Mouse (Mus musculus): ENCODE data around the gene Rnf38. TPM values are rescaled to one million over a fixed set of nuclear protein-coding genes. Genes with fewer than 3 reads are reported as not detected.
A peak's percentile ranks its signal among the peaks of the same experiment; 100 is the strongest.

Rnf38 gene
- polyA plus RNA-seq, 1 experiment: 2.1 TPM

- no peak; the same call in 1 of the 2 replicates for TF ChIP-seq GATA1 (IDR thresholded peaks at IDR 0.05; ENCODE audit: low read length)
- no peak for TF ChIP-seq TAL1 (IDR thresholded peaks at IDR 0.05; ENCODE audit: low read length)
- H3K4me1 ChIP-seq (ENCODE audit: control insufficient read depth): peaks cover 26% of the 10 kb centered on the region
- no peaks in the 10 kb centered on the region for H3K9me3 ChIP-seq (ENCODE audit: control insufficient read depth, low read length)
- H3K4me3 ChIP-seq (replicated peaks): peak overlapping the region; percentile 29
- H3K27me3 ChIP-seq (ENCODE audit: control insufficient read depth): peaks cover 6% of the 10 kb centered on the region
- no peaks in the 10 kb centered on the region for H3K36me3 ChIP-seq (ENCODE audit: control insufficient read depth)
These were observed 141.2 kb downstream of the Rnf38 start for GRCm38 (mm10) chr4:44092359-44092758.

- Histone ChIP-seq H3K27me3 (ENCODE audit: control insufficient read depth) (peaks cover 37% of the 10 kb centered on the region), H3K36me3 (ENCODE audit: control insufficient read depth) (no peaks in the 10 kb centered on the region), H3K4me3 (replicated peaks) (no peak overlapping the region), H3K4me1 (ENCODE audit: control insufficient read depth) (0 out of 2 replicates have a peak, but pooled peaks cover 2% of the 10 kb centered on the region), H3K9me3 (ENCODE audit: control insufficient read depth, low read length) (no peaks in the 10 kb centered on the region)
- TF ChIP-seq TAL1 (IDR thresholded peaks at IDR 0.05; ENCODE audit: low read length): no peak
- no peak for TF ChIP-seq GATA1 (IDR thresholded peaks at IDR 0.05; ENCODE audit: low read length)
These were observed 148.0 kb downstream of the Rnf38 start for GRCm38 (mm10) chr4:44085566-44085965.

GRCm38 (mm10) chr4:44084602-44085325 is 148.8 kb downstream of the Rnf38 start:
- Histone ChIP-seq H3K4me3 (replicated peaks) (no peak overlapping the region), H3K27me3 (ENCODE audit: control insufficient read depth) (peaks cover 37% of the 10 kb centered on the region), H3K4me1 (ENCODE audit: control insufficient read depth) (no peaks in the 10 kb centered on the region), H3K36me3 (ENCODE audit: control insufficient read depth) (no peaks in the 10 kb centered on the region), H3K9me3 (ENCODE audit: control insufficient read depth, low read length) (no peaks in the 10 kb centered on the region)
- TF ChIP-seq GATA1 (IDR thresholded peaks at IDR 0.05; ENCODE audit: low read length) (no peak), TAL1 (IDR thresholded peaks at IDR 0.05; ENCODE audit: low read length) (no peak)

GRCm38 (mm10) chr4:44083945-44084344 is 149.6 kb downstream of the Rnf38 start, which contains the start of gene Gne:
Gene Gne (minus strand): TSS chr4:44084177.
- TF ChIP-seq TAL1 (IDR thresholded peaks at IDR 0.05; ENCODE audit: low read length) (no peak), GATA1 (IDR thresholded peaks at IDR 0.05; ENCODE audit: low read length) (no peak)
- H3K4me1 ChIP-seq (ENCODE audit: control insufficient read depth): no peaks in the 10 kb centered on the region
- H3K4me3 ChIP-seq (replicated peaks): no peak within 1 kb of the TSS
- H3K36me3 ChIP-seq (ENCODE audit: control insufficient read depth): no peaks in the 10 kb centered on the region
- no peaks in the 10 kb centered on the region for H3K9me3 ChIP-seq (ENCODE audit: control insufficient read depth, low read length)
- H3K27me3 ChIP-seq (ENCODE audit: control insufficient read depth): peaks cover 37% of the 10 kb centered on the region

GRCm38 (mm10) chr4:44078358-44078933 is 155.1 kb downstream of the Rnf38 start:
- TF ChIP-seq TAL1 (IDR thresholded peaks at IDR 0.05; ENCODE audit: low read length) (no peak), GATA1 (IDR thresholded peaks at IDR 0.05; ENCODE audit: low read length) (no peak)
- H3K36me3 ChIP-seq (ENCODE audit: control insufficient read depth): no peaks in the 10 kb centered on the region
- peaks cover 18% of the 10 kb centered on the region for H3K27me3 ChIP-seq (ENCODE audit: control insufficient read depth)
- no peaks in the 10 kb centered on the region for H3K9me3 ChIP-seq (ENCODE audit: control insufficient read depth, low read length)
- H3K4me1 ChIP-seq (ENCODE audit: control insufficient read depth): peaks cover 18% of the 10 kb centered on the region
- H3K4me3 ChIP-seq (replicated peaks): no peak overlapping the region

Other genes with a start within 250 kb of the Rnf38 start
- gene Clta, start 229.3 kb downstream of the Rnf38 start, polyA plus RNA-seq (2012): 18.7 and 31.6 TPM in 2 replicates
- 0.68 and 0.76 TPM in 2 replicates for gene Gne, start 149.6 kb downstream of the Rnf38 start, polyA plus RNA-seq (2012)
- 0.14 and 0.29 TPM in 2 replicates for gene Melk, start 67.1 kb upstream of the Rnf38 start, polyA plus RNA-seq (2012)